Mouse (Mus musculus): ENCODE measurements around the gene Nrip1. TPM values are rescaled to one million over a fixed set of nuclear protein-coding genes. Genes with fewer than 3 reads are reported as not detected.
"Not testable (repeated sequence)": the region's sequence is repeated elsewhere in the genome, so short reads cannot be mapped to it uniquely, and the experiment has no call there.

The Nrip1 gene
- 10 to 100 TPM; 36.7 to 37.0 TPM for total RNA-seq (2021)
- long read RNA-seq, experiment 1, partial matches to known transcripts = 0 of 1 reads
- long read RNA-seq, experiment 1, other reads (novel, unspliced or antisense) = 1 of 1 reads
- long read RNA-seq, experiment 2, full-length matches to known transcripts = 1 of 4 reads
- long read RNA-seq, experiment 2, partial matches to known transcripts = 0 of 4 reads
- long read RNA-seq, experiment 2, other reads (novel, unspliced or antisense) = 3 of 4 reads

- intact Hi-C loops (cut with DNase I; ENCODE audit: low total_unique reads) = no loop called here
- DNase-seq = peak; percentile 43
Measured at GRCm38 (mm10) chr16:76373671-76374091, at the start of gene Nrip1. Nrip1 (minus strand) TSS chr16:76373827.

- intact Hi-C loops (cut with DNase I; ENCODE audit: low total_unique reads) = no loop called here
- no peak for DNase-seq
Measured at GRCm38 (mm10) chr16:76422531-76422930, 48.9 kb upstream of the Nrip1 start.

GRCm38 (mm10) chr16:76419849-76420248 lies 46.2 kb upstream of the Nrip1 start:
- intact Hi-C loops (cut with DNase I; ENCODE audit: low total_unique reads) = no loop called here

GRCm38 (mm10) chr16:76416477-76416876 lies 42.9 kb upstream of the Nrip1 start:
- no peak for DNase-seq
- intact Hi-C loops (cut with DNase I; ENCODE audit: low total_unique reads) = no loop called here

More at GRCm38 (mm10) chr16:76419849-76420248, 46.2 kb upstream of the Nrip1 start:
- DNase-seq = no peak

- intact Hi-C loops (cut with DNase I; ENCODE audit: low total_unique reads) = no loop called here
- DNase-seq = no peak
Measured at GRCm38 (mm10) chr16:76416060-76416438, 42.4 kb upstream of the Nrip1 start.

- intact Hi-C loops (cut with DNase I; ENCODE audit: low total_unique reads) = no loop called here
- DNase-seq = no peak
Measured at GRCm38 (mm10) chr16:76415407-76416059, 41.9 kb upstream of the Nrip1 start.

- peak; percentile 9 for DNase-seq
- intact Hi-C loops (cut with DNase I; ENCODE audit: low total_unique reads) = no loop called here
Measured at GRCm38 (mm10) chr16:76414528-76414927, 40.9 kb upstream of the Nrip1 start.

- intact Hi-C loops (cut with DNase I; ENCODE audit: low total_unique reads) = no loop called here
- DNase-seq = no peak
Measured at GRCm38 (mm10) chr16:76413581-76413980, 40.0 kb upstream of the Nrip1 start.

- DNase-seq = no peak
- intact Hi-C loops (cut with DNase I; ENCODE audit: low total_unique reads) = no loop called here
Measured at GRCm38 (mm10) chr16:76409355-76409722, 35.7 kb upstream of the Nrip1 start.

GRCm38 (mm10) chr16:76408696-76409354 lies 35.2 kb upstream of the Nrip1 start:
- no peak for DNase-seq
- intact Hi-C loops (cut with DNase I; ENCODE audit: low total_unique reads) = no loop called here

- DNase-seq = no peak
- intact Hi-C loops (cut with DNase I; ENCODE audit: low total_unique reads) = no loop called here
Measured at GRCm38 (mm10) chr16:76408241-76408640, 34.6 kb upstream of the Nrip1 start.

- intact Hi-C loops (cut with DNase I; ENCODE audit: low total_unique reads) = no loop called here
- peak; percentile 5 for DNase-seq
Measured at GRCm38 (mm10) chr16:76407321-76407920, 33.8 kb upstream of the Nrip1 start.

GRCm38 (mm10) chr16:76406897-76407296 lies 33.3 kb upstream of the Nrip1 start:
- intact Hi-C loops (cut with DNase I; ENCODE audit: low total_unique reads) = no loop called here
- no peak for DNase-seq

GRCm38 (mm10) chr16:76406319-76406718 lies 32.7 kb upstream of the Nrip1 start:
- no peak for DNase-seq
- intact Hi-C loops (cut with DNase I; ENCODE audit: low total_unique reads) = no loop called here

GRCm38 (mm10) chr16:76403305-76403704 lies 29.7 kb upstream of the Nrip1 start:
- intact Hi-C loops (cut with DNase I; ENCODE audit: low total_unique reads); DNase-seq: not testable (repeated sequence)

- intact Hi-C loops (cut with DNase I; ENCODE audit: low total_unique reads) = no loop called here
- DNase-seq = no peak
Measured at GRCm38 (mm10) chr16:76396512-76396911, 22.9 kb upstream of the Nrip1 start.

- intact Hi-C loops (cut with DNase I; ENCODE audit: low total_unique reads) = no loop called here
- no peak for DNase-seq
Measured at GRCm38 (mm10) chr16:76393267-76393666, 19.6 kb upstream of the Nrip1 start.

- intact Hi-C loops (cut with DNase I; ENCODE audit: low total_unique reads) = no loop called here
- no peak for DNase-seq
Measured at GRCm38 (mm10) chr16:76386496-76386895, 12.9 kb upstream of the Nrip1 start.

GRCm38 (mm10) chr16:76386071-76386470 lies 12.4 kb upstream of the Nrip1 start:
- intact Hi-C loops (cut with DNase I; ENCODE audit: low total_unique reads) = no loop called here
- no peak for DNase-seq

GRCm38 (mm10) chr16:76377211-76377610 lies 3.6 kb upstream of the Nrip1 start:
- intact Hi-C loops (cut with DNase I; ENCODE audit: low total_unique reads) = no loop called here
- DNase-seq = no peak
